In genomic region chr4:117224122-117224521, GRCm38 (mm10) we compare ENCODE assay signal across 23 mouse cellular contexts.
"Had no signal": no experiment of that assay in that cellular context is flagged by ENCODE, and none has a peak within 500 bp of the region (broad histone marks: within the 10 kb centered on the region; RNA-seq: fewer than 3 reads in every experiment).

No protein-coding gene starts in this region.

- H3K4me3 ChIP-seq: layer of hippocampus, adult 2 months; limb, embryonic 13.5 days; liver, embryonic 12.5 days; liver, embryonic 15.5 days; lung, embryonic 15.5 days; megakaryocyte, embryonic 14.5 days; midbrain, embryonic 10.5 days; midbrain, embryonic 15.5 days; neural tube, embryonic 12.5 days; neural tube, embryonic 15.5 days had no signal

- DNase-seq: kidney, adult 2 months; kidney, postnatal 25 days; layer of hippocampus, adult 9-11 months; liver; lung, adult 18-20 months; lung, postnatal 10 days; lung, postnatal 36 days; retina, postnatal 1 day; right cerebral cortex, postnatal 4 days; thymus, postnatal 25 days had no signal

- ATAC-seq: intestine, postnatal 0 days; liver, embryonic 12.5 days; midbrain, embryonic 15.5 days had no signal

- H3K27ac ChIP-seq: kidney, postnatal 0 days; layer of hippocampus, adult 2 months; limb, embryonic 13.5 days; liver, embryonic 12.5 days; liver, embryonic 15.5 days; lung, embryonic 15.5 days; midbrain, embryonic 10.5 days; midbrain, embryonic 15.5 days; neural tube, embryonic 12.5 days; neural tube, embryonic 15.5 days; stomach, postnatal 0 days had no signal
